Mouse (Mus musculus) splenic B cell, adult 2 months (primary cell): ENCODE measurements at regions not wholly inside any gene's neighbourhood (a gene's known extent, or its start where the extent isn't known, plus 50 kb on each side); places are given as distances from the start of the nearest gene placed in this dataset.

Source experiments
- DNase-seq: peaks from one replicate; pipeline ENCODE4 v3.0.0-alpha.2; 2011; ENCODE audit warnings: low read depth, low spot score
- H3K27me3 ChIP-seq: 2 replicates; pipeline ENCODE4 v1.6.1; 2012; ENCODE audit warnings: mild to moderate bottlenecking, low read length, moderate library complexity, mixed read lengths; ENCODE audit not compliant: control insufficient read depth, poor library complexity, insufficient read depth, severe bottlenecking
- H3K36me3 ChIP-seq: 2 replicates; pipeline ENCODE4 v1.6.1; 2012; ENCODE audit warnings: mild to moderate bottlenecking, low read length, moderate library complexity, mixed read lengths; ENCODE audit not compliant: control insufficient read depth, poor library complexity, insufficient read depth, severe bottlenecking

GRCm38 (mm10) chr15:72217731-72218130 lies 1616.6 kb upstream of the Gm6569 start:
- no peaks in the 10 kb centered on the region for H3K27me3 ChIP-seq
- H3K36me3 ChIP-seq, result no peaks in the 10 kb centered on the region
- no peak for DNase-seq

GRCm38 (mm10) chr15:72219985-72220384 lies 1614.4 kb upstream of the Gm6569 start:
- DNase-seq, result no peak
- no peaks in the 10 kb centered on the region for H3K27me3 ChIP-seq
- no peaks in the 10 kb centered on the region for H3K36me3 ChIP-seq

GRCm38 (mm10) chr15:72220786-72221185 lies 1613.6 kb upstream of the Gm6569 start:
- H3K27me3 ChIP-seq, result no peaks in the 10 kb centered on the region
- DNase-seq, result no peak
- H3K36me3 ChIP-seq, result no peaks in the 10 kb centered on the region

GRCm38 (mm10) chr15:72232355-72232754 lies 1602.0 kb upstream of the Gm6569 start:
- Histone ChIP-seq H3K27me3 (no peaks in the 10 kb centered on the region), H3K36me3 (no peaks in the 10 kb centered on the region)
- no peak for DNase-seq

- Histone ChIP-seq H3K27me3 (no peaks in the 10 kb centered on the region), H3K36me3 (no peaks in the 10 kb centered on the region)
- no peak for DNase-seq
Measured at GRCm38 (mm10) chr15:72264619-72265018, 1569.7 kb upstream of the Gm6569 start.

GRCm38 (mm10) chr15:72283846-72284245 lies 1550.5 kb upstream of the Gm6569 start:
- no peak for DNase-seq
- no peaks in the 10 kb centered on the region for H3K36me3 ChIP-seq
- no peaks in the 10 kb centered on the region for H3K27me3 ChIP-seq

- H3K36me3 ChIP-seq, result no peaks in the 10 kb centered on the region
- no peaks in the 10 kb centered on the region for H3K27me3 ChIP-seq
- DNase-seq, result no peak
Measured at GRCm38 (mm10) chr15:72296648-72297047, 1537.7 kb upstream of the Gm6569 start.

- no peaks in the 10 kb centered on the region for H3K36me3 ChIP-seq
- no peak for DNase-seq
- no peaks in the 10 kb centered on the region for H3K27me3 ChIP-seq
Measured at GRCm38 (mm10) chr15:72312417-72312816, 1521.9 kb upstream of the Gm6569 start.

- Histone ChIP-seq H3K27me3 (no peaks in the 10 kb centered on the region), H3K36me3 (no peaks in the 10 kb centered on the region)
- DNase-seq, result no peak
Measured at GRCm38 (mm10) chr15:72321528-72321927, 1512.8 kb upstream of the Gm6569 start.

- no peak for DNase-seq
- Histone ChIP-seq H3K27me3 (no peaks in the 10 kb centered on the region), H3K36me3 (no peaks in the 10 kb centered on the region)
Measured at GRCm38 (mm10) chr15:72322127-72322526, 1512.2 kb upstream of the Gm6569 start.

GRCm38 (mm10) chr15:72323158-72323557 lies 1511.2 kb upstream of the Gm6569 start:
- no peak for DNase-seq
- Histone ChIP-seq H3K36me3 (no peaks in the 10 kb centered on the region), H3K27me3 (no peaks in the 10 kb centered on the region)

GRCm38 (mm10) chr15:72331262-72331661 lies 1503.1 kb upstream of the Gm6569 start:
- DNase-seq, result no peak
- Histone ChIP-seq H3K36me3 (no peaks in the 10 kb centered on the region), H3K27me3 (no peaks in the 10 kb centered on the region)

GRCm38 (mm10) chr15:72334497-72334896 lies 1499.9 kb upstream of the Gm6569 start:
- Histone ChIP-seq H3K27me3 (no peaks in the 10 kb centered on the region), H3K36me3 (no peaks in the 10 kb centered on the region)
- DNase-seq, result no peak

- no peaks in the 10 kb centered on the region for H3K36me3 ChIP-seq
- no peak for DNase-seq
- no peaks in the 10 kb centered on the region for H3K27me3 ChIP-seq
Measured at GRCm38 (mm10) chr15:72339629-72340028, 1494.7 kb upstream of the Gm6569 start.

- Histone ChIP-seq H3K27me3 (no peaks in the 10 kb centered on the region), H3K36me3 (no peaks in the 10 kb centered on the region)
- no peak for DNase-seq
Measured at GRCm38 (mm10) chr15:72341991-72342390, 1492.4 kb upstream of the Gm6569 start.

- Histone ChIP-seq H3K27me3 (no peaks in the 10 kb centered on the region), H3K36me3 (no peaks in the 10 kb centered on the region)
- DNase-seq, result no peak
Measured at GRCm38 (mm10) chr15:72342504-72342903, 1491.9 kb upstream of the Gm6569 start.
